ENCODE assay signal across 8 mouse cellular contexts in genomic region chr8:11279296-11279826, GRCm38 (mm10). TPM values are rescaled to one million over a fixed set of nuclear protein-coding genes. Genes with fewer than 3 reads are reported as not detected.
DNase-seq lines count a peak whose midpoint lies in the region; ATAC-seq and TF ChIP-seq lines count a peak whose summit lies in the region.

No protein-coding gene starts in this region.

- peaks cover 60% of the 10 kb centered on the region for H3K4me1 ChIP-seq in midbrain, embryonic 10.5 days
- H3K4me1 ChIP-seq in midbrain, embryonic 15.5 days = no peaks in the 10 kb centered on the region
- no peaks in the 10 kb centered on the region for H3K4me1 ChIP-seq in forebrain, postnatal 0 days (ENCODE audit: insufficient read depth)
- H3K4me1 ChIP-seq in kidney, adult 2 months (ENCODE audit: control insufficient read depth, insufficient read depth, low read length) = peaks cover 67% of the 10 kb centered on the region
- peaks cover 93% of the 10 kb centered on the region for H3K4me1 ChIP-seq in lung, embryonic 15.5 days

- H3K9me3 ChIP-seq in midbrain, embryonic 10.5 days (replicated peaks) = no peaks in the 10 kb centered on the region; the same call in 1 of the 2 replicates
- H3K9me3 ChIP-seq in midbrain, embryonic 15.5 days = no peaks in the 10 kb centered on the region
- H3K9me3 ChIP-seq in forebrain, postnatal 0 days (ENCODE audit: low read length) = no peaks in the 10 kb centered on the region
- no peaks in the 10 kb centered on the region for H3K9me3 ChIP-seq in lung, embryonic 15.5 days

- DNase-seq in midbrain, embryonic 10.5 days (ENCODE audit: low spot score) = peak; percentile 26
- no peak for DNase-seq in forebrain, postnatal 0 days
- peak; percentile 97 for DNase-seq in kidney, adult 2 months
- no peak for DNase-seq in c-Kit-positive CD71-positive TER-119-positive erythroid progenitor cells, embryonic 14.5 days (ENCODE audit: low spot score)
- no peak for DNase-seq in cerebellum, postnatal 25 days
- DNase-seq in testis, postnatal 14 days (ENCODE audit: low spot score) = no peak

- ATAC-seq in midbrain, embryonic 15.5 days (replicated peaks) = no peak
- peak; percentile 32 for ATAC-seq in forebrain, postnatal 0 days
- ATAC-seq in lung, embryonic 15.5 days (ENCODE audit: borderline replicate concordance, extremely low read depth, low FRiP score, low TSS enrichment) = peak; percentile 29

- H3K27me3 ChIP-seq in midbrain, embryonic 10.5 days (ENCODE audit: low read depth, poor library complexity, severe bottlenecking) = no peaks in the 10 kb centered on the region
- H3K27me3 ChIP-seq in midbrain, embryonic 15.5 days (replicated peaks) = no peaks in the 10 kb centered on the region
- H3K27me3 ChIP-seq in forebrain, postnatal 0 days (ENCODE audit: insufficient read depth, low read length) = no peaks in the 10 kb centered on the region
- H3K27me3 ChIP-seq in kidney, adult 2 months (replicated peaks; ENCODE audit: control insufficient read depth, insufficient read depth, low read length) = no peaks in the 10 kb centered on the region
- no peaks in the 10 kb centered on the region for H3K27me3 ChIP-seq in lung, embryonic 15.5 days

- WGBS in midbrain, embryonic 10.5 days = 69% methylated on average over 20 of the region's 20 CpGs
- WGBS in midbrain, embryonic 15.5 days = 65% methylated on average over 20 of the region's 20 CpGs
- 48% methylated on average over 20 of the region's 20 CpGs for WGBS in forebrain, postnatal 0 days
- WGBS in kidney, adult 2 months = 9% methylated on average over 20 of the region's 20 CpGs
- 50% methylated on average over 20 of the region's 20 CpGs for WGBS in lung, embryonic 15.5 days

- no peak overlapping the region for H3K4me3 ChIP-seq in midbrain, embryonic 10.5 days
- H3K4me3 ChIP-seq in midbrain, embryonic 15.5 days = no peak overlapping the region
- H3K4me3 ChIP-seq in forebrain, postnatal 0 days (ENCODE audit: low read depth, low read length) = no peak overlapping the region
- 0 out of 2 replicates have a peak overlapping the region, but pooled peaks have one; percentile 2 for H3K4me3 ChIP-seq in kidney, adult 2 months (ENCODE audit: insufficient read depth, low read depth, low read length)
- 0 out of 2 replicates have a peak overlapping the region, but pooled peaks have one; percentile 2 for H3K4me3 ChIP-seq in lung, embryonic 15.5 days

- no peak for TF ChIP-seq CTCF in forebrain, postnatal 0 days (IDR thresholded peaks at IDR 0.05; ENCODE audit: low read depth)
- TF ChIP-seq CTCF in kidney, adult 2 months (conservative IDR thresholded peaks at IDR 0.05; ENCODE audit: insufficient read depth, insufficient read length, low read depth, low read length) = no peak

- peak overlapping the region; percentile 49; the same call in 1 of the 2 replicates for H3K27ac ChIP-seq in midbrain, embryonic 10.5 days (replicated peaks)
- H3K27ac ChIP-seq in midbrain, embryonic 15.5 days = no peak overlapping the region
- H3K27ac ChIP-seq in forebrain, postnatal 0 days (ENCODE audit: low read depth, low read length) = 0 out of 2 replicates have a peak overlapping the region, but pooled peaks have one; percentile 29
- H3K27ac ChIP-seq in kidney, adult 2 months (ENCODE audit: insufficient read depth, low read depth, low read length) = peak overlapping the region; percentile 79
- H3K27ac ChIP-seq in lung, embryonic 15.5 days = peak overlapping the region; percentile 94

- H3K4me2 ChIP-seq in midbrain, embryonic 15.5 days = no peak overlapping the region
- H3K4me2 ChIP-seq in forebrain, postnatal 0 days (ENCODE audit: low read depth) = no peak overlapping the region; the same call in 1 of the 2 replicates
- peak overlapping the region; percentile 23 for H3K4me2 ChIP-seq in lung, embryonic 15.5 days

- H3K36me3 ChIP-seq in midbrain, embryonic 10.5 days = no peaks in the 10 kb centered on the region
- H3K36me3 ChIP-seq in midbrain, embryonic 15.5 days (replicated peaks) = no peaks in the 10 kb centered on the region
- no peaks in the 10 kb centered on the region for H3K36me3 ChIP-seq in forebrain, postnatal 0 days (ENCODE audit: insufficient read depth)
- no peaks in the 10 kb centered on the region for H3K36me3 ChIP-seq in kidney, adult 2 months (ENCODE audit: control insufficient read depth, insufficient read depth, low read length)
- no peaks in the 10 kb centered on the region for H3K36me3 ChIP-seq in lung, embryonic 15.5 days

- TF ChIP-seq POLR2A in kidney, adult 2 months (IDR thresholded peaks at IDR 0.05; ENCODE audit: low read depth, low read length) = no peak

- H3K9ac ChIP-seq in midbrain, embryonic 15.5 days = no peak overlapping the region
- no peak overlapping the region for H3K9ac ChIP-seq in forebrain, postnatal 0 days
- H3K9ac ChIP-seq in lung, embryonic 15.5 days = no peak overlapping the region

RNA-seq across cellular contexts. Expression of gene Col4a2, which starts 33.2 kb away (rescaled TPM):
- 43.7 and 53.1 TPM in 2 replicates for polyA plus RNA-seq in midbrain, embryonic 10.5 days (2016; fragmentation: Nextera tagmentation; extraction: Ambion mirVana)
- 43.7 and 47.5 TPM in 2 replicates for polyA plus RNA-seq in midbrain, embryonic 15.5 days (2015; fragmentation: Nextera tagmentation; extraction: Ambion mirVana)
- 57.0 and 95.7 TPM in 2 replicates for total RNA-seq in forebrain, postnatal 0 days (2014; rRNA removed)
- 23.1 and 26.6 TPM in 2 replicates for polyA plus RNA-seq in forebrain, postnatal 0 days (2015; fragmentation: Nextera tagmentation; extraction: Ambion mirVana)
- 75.6 and 83.5 TPM in 2 replicates for polyA plus RNA-seq in kidney, adult 2 months (2012; rRNA removed)
- polyA plus RNA-seq in lung, embryonic 15.5 days (2015; fragmentation: Nextera tagmentation; extraction: Ambion mirVana) = 121 and 126 TPM in 2 replicates

RNA-seq across cellular contexts. Expression of gene Col4a1, which starts 33.3 kb away (rescaled TPM):
- polyA plus RNA-seq in midbrain, embryonic 10.5 days (2016; fragmentation: Nextera tagmentation; extraction: Ambion mirVana) = 113 and 146 TPM in 2 replicates
- polyA plus RNA-seq in midbrain, embryonic 15.5 days (2015; fragmentation: Nextera tagmentation; extraction: Ambion mirVana) = 90.6 and 102 TPM in 2 replicates
- 114 and 217 TPM in 2 replicates for total RNA-seq in forebrain, postnatal 0 days (2014; rRNA removed)
- polyA plus RNA-seq in forebrain, postnatal 0 days (2015; fragmentation: Nextera tagmentation; extraction: Ambion mirVana) = 43.1 and 45.1 TPM in 2 replicates
- polyA plus RNA-seq in kidney, adult 2 months (2012; rRNA removed) = 216 and 304 TPM in 2 replicates
- polyA plus RNA-seq in lung, embryonic 15.5 days (2015; fragmentation: Nextera tagmentation; extraction: Ambion mirVana) = 335 and 360 TPM in 2 replicates

Comparison
In these comparisons a context has a peak if more than half of its experiments do, and no peak if none do; other contexts are left out.
1. DNase-seq: peak in midbrain, embryonic 10.5 days (single experiment) and kidney, adult 2 months (single experiment); none in forebrain, postnatal 0 days (single experiment), c-Kit-positive CD71-positive TER-119-positive erythroid progenitor cells, embryonic 14.5 days (single experiment), cerebellum, postnatal 25 days (0 of 2) and testis, postnatal 14 days (single experiment).
2. H3K4me3 ChIP-seq: peak in kidney, adult 2 months (single experiment) and lung, embryonic 15.5 days (single experiment); none in midbrain, embryonic 10.5 days (single experiment), midbrain, embryonic 15.5 days (single experiment) and forebrain, postnatal 0 days (single experiment).